Mouse (Mus musculus) ES-E14 (cell line): ENCODE results near the gene Fkbp4.

Source experiments
- CHD2 ChIP-seq: IDR thresholded peaks from 2 replicates; pipeline ENCODE4 v1.6.1; 2014; ENCODE audit warnings: mild to moderate bottlenecking, low read depth, low read length, inconsistent platforms
- ZC3H11A ChIP-seq: IDR thresholded peaks from 2 replicates; pipeline ENCODE4 v1.6.1; 2012; ENCODE audit warnings: low read depth, mild to moderate bottlenecking, inconsistent platforms, low read length, borderline replicate concordance
- ZNF384 ChIP-seq: IDR thresholded peaks from 2 replicates; pipeline ENCODE4 v1.6.1; 2012; ENCODE audit warnings: low read depth, low read length, inconsistent platforms

DNA sequence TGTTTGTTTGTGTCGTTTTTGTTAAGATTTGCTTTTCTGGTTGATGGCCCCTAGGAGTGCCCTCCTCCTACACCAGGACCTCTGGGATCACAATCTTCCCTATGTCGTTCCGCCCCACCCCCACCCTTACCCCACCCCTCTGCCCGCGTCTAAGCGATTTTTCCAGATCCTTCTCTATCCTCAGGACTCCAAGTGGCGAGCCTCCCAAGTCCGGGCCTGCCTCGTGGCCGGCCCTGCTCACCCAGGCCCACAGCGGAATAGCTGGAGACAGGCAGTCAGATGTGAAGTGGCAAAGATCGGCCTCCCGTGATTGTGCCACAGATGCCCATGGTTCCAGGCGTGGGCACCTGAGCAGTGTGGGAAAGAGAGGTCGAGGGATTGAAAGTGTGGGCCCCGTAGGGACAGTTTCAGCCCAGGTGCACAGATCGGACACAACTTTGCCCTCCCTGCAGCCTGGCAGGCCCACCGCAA lies 429 bp upstream of the Fkbp4 start:
- TF ChIP-seq ZNF384 (no peak), CHD2 (no peak), ZC3H11A (no peak)
